Mouse (Mus musculus) ES-Bruce4 (cell line): Measurements from ENCODE around the gene Slc10a6. TPM values are rescaled to one million over a fixed set of nuclear protein-coding genes. Genes with fewer than 3 reads are reported as not detected.
A peak's percentile ranks its signal among the peaks of the same experiment; 100 is the strongest.

ENCODE experiments used
- H3K27ac ChIP-seq: 2 replicates; pipeline ENCODE4 v1.5.1; 2012; ENCODE audit warnings: low read length, inconsistent platforms; ENCODE audit not compliant: insufficient read depth
- H3K27me3 ChIP-seq: 2 replicates; pipeline ENCODE4 v1.6.1; 2012; ENCODE audit warnings: mild to moderate bottlenecking, low read length, inconsistent platforms; ENCODE audit not compliant: control insufficient read depth, poor library complexity, insufficient read depth, severe bottlenecking
- H3K36me3 ChIP-seq: 2 replicates; pipeline ENCODE4 v1.6.1; 2012; ENCODE audit warnings: inconsistent platforms, mild to moderate bottlenecking, low read length, moderate library complexity; ENCODE audit not compliant: control insufficient read depth, poor library complexity, insufficient read depth, severe bottlenecking
- H3K4me1 ChIP-seq: one replicate; pipeline ENCODE4 v1.8.1; 2011; ENCODE audit warnings: low read length; ENCODE audit not compliant: control insufficient read depth, insufficient read depth
- H3K4me3 ChIP-seq: 2 replicates; pipeline ENCODE4 v1.5.1; 2011; ENCODE audit warnings: low read depth, mild to moderate bottlenecking, low read length
- H3K9ac ChIP-seq: 2 replicates; pipeline ENCODE4 v1.6.1; 2012; ENCODE audit warnings: low read depth, mild to moderate bottlenecking, inconsistent platforms; ENCODE audit not compliant: poor library complexity, severe bottlenecking
- H3K9me3 ChIP-seq: replicated peaks from 2 replicates; pipeline ENCODE4 v1.6.1; 2012; ENCODE audit warnings: mild to moderate bottlenecking, low read length, inconsistent platforms; ENCODE audit not compliant: control insufficient read depth, poor library complexity, insufficient read depth, severe bottlenecking
- CTCF ChIP-seq: IDR thresholded peaks from one replicate; pipeline ENCODE4 v1.8.1; 2011; ENCODE audit warnings: low read depth, low read length
- EP300 ChIP-seq: IDR thresholded peaks from 2 replicates; pipeline ENCODE4 v1.6.1; 2011; ENCODE audit warnings: low read depth, low read length; ENCODE audit not compliant: insufficient read depth
- POLR2A ChIP-seq: IDR thresholded peaks from one replicate; pipeline ENCODE4 v1.8.1; 2011; ENCODE audit warnings: low read length; ENCODE audit not compliant: insufficient read depth
- polyA plus RNA-seq: library from polyadenylated mRNA; stranded (reverse); fragments of >200 nt; gene quantifications from 2 replicates; pipeline ENCODE4 v1.2.4, GENCODE M21; 2011; ENCODE audit warnings: low read depth; ENCODE audit not compliant: missing spikeins, insufficient read depth, insufficient read length

The Slc10a6 gene
- polyA plus RNA-seq, 1 experiment: not detected

DNA sequence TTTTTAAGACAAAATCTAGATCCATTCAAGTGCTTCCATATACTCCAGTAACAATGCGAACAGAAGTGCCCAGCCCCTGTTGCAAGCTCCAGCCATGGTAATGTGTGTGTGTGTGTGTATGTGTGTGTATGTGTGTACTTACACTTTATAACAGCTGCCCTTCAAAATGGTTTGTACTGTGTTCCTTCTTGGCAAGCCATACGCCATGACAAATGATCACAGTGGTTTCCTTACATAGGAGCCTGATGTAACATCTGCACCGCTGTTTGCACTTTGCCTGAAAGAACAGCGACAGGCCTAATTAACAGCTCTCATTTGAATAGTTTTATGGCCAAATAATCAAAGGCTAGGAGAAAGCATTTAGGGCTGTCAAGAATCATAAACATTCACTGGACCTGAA, 25.6 kb upstream of the Slc10a6 start:
- Histone ChIP-seq H3K9me3 (no peaks in the 10 kb centered on the region), H3K27ac (no peak overlapping the region), H3K36me3 (no peaks in the 10 kb centered on the region), H3K9ac (no peak overlapping the region), H3K4me3 (no peak overlapping the region), H3K27me3 (no peaks in the 10 kb centered on the region), H3K4me1 (no peaks in the 10 kb centered on the region)
- TF ChIP-seq CTCF (no peak), EP300 (no peak), POLR2A (no peak)

DNA sequence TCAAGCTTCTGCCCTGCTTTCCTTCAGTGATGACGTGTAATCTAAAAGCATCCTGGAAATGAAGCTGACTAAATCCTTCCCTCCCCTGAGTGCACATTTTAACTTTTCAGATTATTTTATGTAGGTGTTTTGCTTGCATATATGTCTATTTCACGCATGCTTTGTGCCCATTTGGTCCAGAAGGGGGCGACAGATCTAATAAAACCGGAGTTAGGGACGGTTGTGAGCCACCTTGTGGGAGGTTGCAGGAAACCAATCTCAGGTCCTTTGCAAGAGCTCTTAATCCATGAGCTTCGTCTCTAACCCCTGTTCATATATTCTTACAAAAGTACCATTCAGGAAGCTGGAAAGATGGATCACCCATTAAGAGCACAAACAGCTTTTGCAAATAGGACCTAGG, 25.0 kb upstream of the Slc10a6 start:
- no peak overlapping the region for H3K9ac ChIP-seq
- TF ChIP-seq POLR2A (no peak), CTCF (peak; percentile 80)
- H3K27ac ChIP-seq: no peak overlapping the region
- H3K4me1 ChIP-seq: no peaks in the 10 kb centered on the region
- no peaks in the 10 kb centered on the region for H3K36me3 ChIP-seq
- no peaks in the 10 kb centered on the region for H3K9me3 ChIP-seq
- no peak overlapping the region for H3K4me3 ChIP-seq
- no peaks in the 10 kb centered on the region for H3K27me3 ChIP-seq

DNA sequence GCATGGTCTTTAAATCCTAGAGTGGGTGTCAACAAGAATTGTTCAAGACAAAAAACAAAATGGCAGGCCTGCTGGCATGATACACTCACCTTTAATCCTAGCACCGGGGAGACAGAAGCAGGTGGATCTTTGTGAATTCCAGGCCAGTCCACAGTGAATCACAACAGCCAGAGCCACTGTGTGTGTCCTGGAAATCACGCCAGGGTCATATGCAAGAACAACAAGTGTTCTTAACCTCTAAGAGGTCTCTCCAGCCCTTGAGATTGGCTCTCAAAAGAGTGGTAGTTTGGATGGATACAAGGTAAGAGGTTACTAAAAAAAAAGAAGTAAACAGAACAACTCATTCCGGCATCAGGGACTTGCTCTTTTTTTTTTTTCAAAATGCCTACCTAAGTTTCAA, 18.1 kb upstream of the Slc10a6 start:
- no peaks in the 10 kb centered on the region for H3K27me3 ChIP-seq
- H3K4me3 ChIP-seq: no peak overlapping the region
- TF ChIP-seq POLR2A (no peak), CTCF (no peak), EP300 (no peak)
- H3K36me3 ChIP-seq: no peaks in the 10 kb centered on the region
- H3K4me1 ChIP-seq: no peaks in the 10 kb centered on the region
- no peaks in the 10 kb centered on the region for H3K9me3 ChIP-seq
- H3K27ac ChIP-seq: no peak overlapping the region
- no peak overlapping the region for H3K9ac ChIP-seq

GRCm38 (mm10) chr5:103644167-103644566, 15.0 kb upstream of the Slc10a6 start:
- no peak overlapping the region for H3K9ac ChIP-seq
- no peak overlapping the region for H3K4me3 ChIP-seq
- H3K27ac ChIP-seq: no peak overlapping the region
- H3K4me1 ChIP-seq: no peaks in the 10 kb centered on the region
- TF ChIP-seq EP300 (no peak), CTCF (no peak), POLR2A (no peak)
- no peaks in the 10 kb centered on the region for H3K36me3 ChIP-seq
- no peaks in the 10 kb centered on the region for H3K9me3 ChIP-seq
- no peaks in the 10 kb centered on the region for H3K27me3 ChIP-seq

DNA sequence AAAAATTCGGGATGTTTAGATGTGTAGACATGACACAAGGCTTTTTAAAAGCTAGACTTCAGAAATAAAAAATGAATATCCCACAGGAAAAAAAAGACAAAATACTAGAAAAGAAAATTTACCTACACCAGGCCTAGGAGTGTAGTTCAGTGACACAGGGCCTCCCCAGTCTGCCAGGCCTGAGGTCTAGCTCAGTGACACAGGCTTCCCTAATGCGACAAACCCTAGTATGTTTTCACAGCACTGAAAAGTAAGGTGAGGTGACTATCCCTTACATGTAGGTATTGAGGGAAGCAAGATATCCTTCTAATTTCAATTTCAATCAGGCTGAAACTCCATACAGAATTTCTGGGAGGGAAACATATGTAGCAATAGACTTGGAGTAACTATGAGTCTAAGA, 8.0 kb upstream of the Slc10a6 start:
- TF ChIP-seq POLR2A: no peak
- TF ChIP-seq CTCF: no peak
- no peak for TF ChIP-seq EP300
- Histone ChIP-seq H3K9me3 (no peaks in the 10 kb centered on the region), H3K27ac (no peak overlapping the region), H3K36me3 (no peaks in the 10 kb centered on the region), H3K4me3 (no peak overlapping the region), H3K9ac (no peak overlapping the region), H3K4me1 (no peaks in the 10 kb centered on the region), H3K27me3 (no peaks in the 10 kb centered on the region)

DNA sequence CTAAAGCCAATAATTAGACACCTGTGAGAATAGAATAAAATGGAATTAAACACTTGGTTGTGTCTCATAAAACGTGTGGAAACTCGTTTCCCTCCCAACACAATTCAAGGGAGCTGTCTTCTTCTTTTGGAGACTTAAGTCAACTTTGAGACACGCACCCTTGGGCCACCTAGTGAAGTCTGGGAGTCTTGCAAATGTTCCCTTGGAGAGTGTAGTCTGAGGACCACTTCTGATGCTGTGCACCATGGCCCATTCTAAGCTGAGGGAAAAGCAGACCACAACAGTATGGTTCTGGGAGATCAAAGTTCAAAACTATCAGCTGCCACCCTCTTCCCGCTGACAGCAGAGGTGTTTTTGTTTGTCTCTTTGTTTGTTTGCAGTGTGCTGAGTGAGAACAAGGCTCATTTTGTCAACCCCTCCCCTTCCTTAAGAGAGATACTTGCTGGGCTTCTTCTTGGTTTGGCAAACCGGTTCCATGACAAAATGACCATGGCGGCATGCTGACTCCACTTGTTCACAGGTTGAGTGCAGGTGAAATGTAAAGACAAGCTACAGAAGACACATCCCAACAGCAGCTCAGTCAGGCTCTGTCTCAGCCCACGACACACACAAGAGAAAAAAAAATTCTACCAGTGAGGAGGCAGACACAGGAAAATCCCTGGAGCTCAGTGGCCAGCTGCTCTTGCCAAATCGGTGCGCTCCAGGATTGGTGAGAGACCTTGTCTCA, 814 bp upstream of the Slc10a6 start:
- Histone ChIP-seq H3K36me3 (no peaks in the 10 kb centered on the region), H3K27me3 (no peaks in the 10 kb centered on the region), H3K27ac (no peak overlapping the region), H3K9ac (no peak overlapping the region), H3K4me1 (no peaks in the 10 kb centered on the region), H3K9me3 (no peaks in the 10 kb centered on the region), H3K4me3 (no peak overlapping the region)
- no peak for TF ChIP-seq EP300
- no peak for TF ChIP-seq CTCF
- no peak for TF ChIP-seq POLR2A
